Mouse (Mus musculus): ENCODE measurements around the gene Tsga10ip. TPM values are rescaled to one million over a fixed set of nuclear protein-coding genes. Genes with fewer than 3 reads are reported as not detected.

The Tsga10ip gene
- total and polyA plus RNA-seq, 3 experiments: 0.87 to 0.89 TPM; not detected in 1

DNA sequence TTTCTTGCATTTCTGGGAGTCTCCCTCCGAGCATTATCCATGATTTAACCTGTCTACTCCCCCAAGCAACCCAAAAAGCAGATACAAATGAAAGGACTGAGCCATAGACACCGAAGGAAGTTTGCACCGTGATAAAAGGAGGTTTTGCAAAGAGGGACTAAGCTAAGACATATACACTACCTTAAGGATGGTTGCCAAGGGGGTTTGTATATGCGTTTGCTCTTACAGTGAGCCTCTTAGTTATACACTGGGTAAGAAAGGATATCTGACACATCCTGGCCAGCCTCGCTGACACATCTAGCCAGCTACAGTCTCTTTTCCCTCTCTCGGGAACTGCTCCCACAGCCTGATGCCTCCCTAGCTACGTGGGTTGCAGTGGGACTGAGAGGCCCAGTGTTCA lies 31.6 kb upstream of the Tsga10ip start:
- TF ChIP-seq CHD2 (IDR thresholded peaks at IDR 0.05; ENCODE audit: low read length) (no peak), NRF1 (IDR thresholded peaks at IDR 0.05; ENCODE audit: low read depth, low read length) (no peak), MAZ (IDR thresholded peaks at IDR 0.05; ENCODE audit: low read depth, low read length) (no peak), PAX5 (IDR thresholded peaks at IDR 0.05; ENCODE audit: low read length) (no peak), UBTF (IDR thresholded peaks at IDR 0.05; ENCODE audit: low read depth, low read length) (no peak), ZKSCAN1 (IDR thresholded peaks at IDR 0.05; ENCODE audit: borderline replicate concordance, low read depth, low read length) (no peak), JUND (conservative IDR thresholded peaks at IDR 0.05; ENCODE audit: low read depth, low read length) (no peak), MAX (IDR thresholded peaks at IDR 0.05; ENCODE audit: low read length) (no peak), EP300 (IDR thresholded peaks at IDR 0.05; ENCODE audit: low read length) (no peak), POLR2A (IDR thresholded peaks at IDR 0.05; ENCODE audit: low read depth, low read length) (no peak)
- DNase-seq (ENCODE audit: extremely low read depth): no peak
- peaks cover 0 to 1% of the 10 kb centered on the region in 2 experiments for H3K36me3 ChIP-seq (replicated peaks in 1 of 2; ENCODE audit: control insufficient read depth in 1 of 2, insufficient read depth in 1 of 2, low read length in 1 of 2)
- H3K4me3 ChIP-seq (replicated peaks in 1 of 3; ENCODE audit: low read depth in 2 of 3, low read length in 2 of 3, poor library complexity in 1 of 3): no peak overlapping the region
- dilution Hi-C loops (cut with MboI; ENCODE audit: extremely low pct_ligation_motif_present, extremely low pct_unique_long_range_greater_than_20kb, low sequenced_read_pairs) (no loop called here), in situ Hi-C loops (cut with MboI; ENCODE audit: low pct_ligation_motif_present, low pct_unique_long_range_greater_than_20kb, low sequenced_read_pairs) (no loop called here)
- no peak overlapping the region for H3K9ac ChIP-seq (ENCODE audit: insufficient read depth, low read depth)
- no peaks in the 10 kb centered on the region for H3K79me2 ChIP-seq (replicated peaks; ENCODE audit: control insufficient read depth, extremely low read depth, insufficient read depth, poor library complexity, severe bottlenecking)
- no peak overlapping the region for H3K27ac ChIP-seq (ENCODE audit: insufficient read depth, low read depth)
- H3K9me3 ChIP-seq (replicated peaks; ENCODE audit: low read length): no peaks in the 10 kb centered on the region
- H3K4me1 ChIP-seq (ENCODE audit: control insufficient read depth in 1 of 2, insufficient read depth in 2 of 2): peaks cover 16 to 38% of the 10 kb centered on the region in 2 experiments
- H3K27me3 ChIP-seq (replicated peaks): peaks cover 23% of the 10 kb centered on the region
- no peak overlapping the region for H3K4me2 ChIP-seq (ENCODE audit: insufficient read depth, low read depth, poor library complexity, severe bottlenecking)

DNA sequence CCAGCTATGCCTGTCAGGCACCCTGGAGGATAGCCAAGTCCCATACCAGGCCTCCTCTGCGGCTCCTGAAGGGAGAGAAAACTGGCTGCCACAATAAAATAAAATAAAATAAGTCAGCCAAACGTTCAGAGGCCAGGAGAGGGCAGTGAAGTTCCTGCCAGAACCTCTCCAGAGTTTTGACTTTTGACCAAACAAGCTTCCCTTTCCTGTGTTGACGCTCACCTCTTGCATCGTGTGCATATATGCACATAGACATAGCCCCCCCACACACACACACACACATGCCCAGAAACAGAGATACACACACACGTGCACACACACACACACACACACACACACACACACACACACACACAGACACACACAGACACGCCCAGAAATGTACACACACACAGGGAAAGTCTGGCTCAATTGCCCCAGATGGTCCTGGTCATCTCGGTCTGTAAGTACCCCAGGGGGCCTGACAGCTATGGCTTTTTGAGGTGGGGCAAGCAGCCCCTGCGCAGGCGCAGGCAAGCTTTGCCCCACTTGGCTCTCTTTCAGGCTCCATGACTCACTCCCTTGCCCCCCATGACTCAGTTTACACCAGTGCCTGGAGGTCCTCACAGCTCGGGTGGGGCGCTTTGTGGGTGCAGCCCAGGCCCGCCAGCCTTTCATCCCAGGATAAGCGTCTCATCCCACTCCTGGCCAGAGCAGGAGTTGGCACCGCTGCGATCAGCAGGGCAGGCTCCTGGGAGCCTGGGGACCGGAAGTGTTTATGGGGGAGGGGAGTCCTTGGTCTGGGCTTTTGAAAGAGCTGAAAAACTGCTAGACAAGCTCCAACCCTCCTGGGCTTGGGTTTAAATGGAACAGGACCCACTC lies 30.9 kb upstream of the Tsga10ip start:
- no peak overlapping the region for H3K4me3 ChIP-seq (replicated peaks in 1 of 3; ENCODE audit: low read depth in 2 of 3, low read length in 2 of 3, poor library complexity in 1 of 3)
- no peak overlapping the region for H3K4me2 ChIP-seq (ENCODE audit: insufficient read depth, low read depth, poor library complexity, severe bottlenecking)
- dilution Hi-C loops (cut with MboI; ENCODE audit: extremely low pct_ligation_motif_present, extremely low pct_unique_long_range_greater_than_20kb, low sequenced_read_pairs) (no loop called here), in situ Hi-C loops (cut with MboI; ENCODE audit: low pct_ligation_motif_present, low pct_unique_long_range_greater_than_20kb, low sequenced_read_pairs) (no loop called here)
- H3K36me3 ChIP-seq (replicated peaks in 1 of 2; ENCODE audit: control insufficient read depth in 1 of 2, insufficient read depth in 1 of 2, low read length in 1 of 2): peaks cover 0 to 2% of the 10 kb centered on the region in 2 experiments
- H3K4me1 ChIP-seq (ENCODE audit: control insufficient read depth in 1 of 2, insufficient read depth in 2 of 2): peaks cover 16 to 38% of the 10 kb centered on the region in 2 experiments
- no peak overlapping the region for H3K27ac ChIP-seq (ENCODE audit: insufficient read depth, low read depth)
- peaks cover 23% of the 10 kb centered on the region for H3K27me3 ChIP-seq (replicated peaks)
- H3K9me3 ChIP-seq (replicated peaks; ENCODE audit: low read length): no peaks in the 10 kb centered on the region
- H3K79me2 ChIP-seq (replicated peaks; ENCODE audit: control insufficient read depth, extremely low read depth, insufficient read depth, poor library complexity, severe bottlenecking): no peaks in the 10 kb centered on the region
- H3K9ac ChIP-seq (ENCODE audit: insufficient read depth, low read depth): no peak overlapping the region
- TF ChIP-seq NELFE (IDR thresholded peaks at IDR 0.05; ENCODE audit: low read depth, low read length) (no peak), SIN3A (IDR thresholded peaks at IDR 0.05; ENCODE audit: low read length) (no peak), RCOR1 (conservative IDR thresholded peaks at IDR 0.05; ENCODE audit: low read depth, low read length) (no peak), CTCF (conservative IDR thresholded peaks at IDR 0.05 in 1 of 2, IDR thresholded peaks at IDR 0.05 in 1 of 2; ENCODE audit: low read depth in 2 of 2, low read length in 2 of 2) (peak in 1 of 2 experiments; percentile 51; a peak in 2 of 4 replicates), ELF1 (IDR thresholded peaks at IDR 0.05; ENCODE audit: low read depth, low read length) (peak; percentile 21; the same call in 1 of the 2 replicates), HCFC1 (IDR thresholded peaks at IDR 0.05; ENCODE audit: low read depth, low read length) (no peak), RAD21 (IDR thresholded peaks at IDR 0.05; ENCODE audit: low read depth, low read length) (peak; percentile 33), POLR2AphosphoS2 (IDR thresholded peaks at IDR 0.05; ENCODE audit: low read depth, low read length) (no peak), USF2 (conservative IDR thresholded peaks at IDR 0.05; ENCODE audit: low read depth, low read length) (no peak), BHLHE40 (IDR thresholded peaks at IDR 0.05; ENCODE audit: low read depth, low read length) (0 out of 2 replicates have a peak, but pooled peaks have one; percentile 23)
- DNase-seq (ENCODE audit: extremely low read depth): no peak

All from CH12.LX (cell line).